Mouse (Mus musculus): ENCODE measurements around the gene Far2. TPM values are rescaled to one million over a fixed set of nuclear protein-coding genes. Genes with fewer than 3 reads are reported as not detected.
"Not testable (repeated sequence)": the region's sequence is repeated elsewhere in the genome, so short reads cannot be mapped to it uniquely, and the experiment has no call there.

Gene Far2
- polyA plus RNA-seq, 1 experiment: 16.8 TPM

- Histone ChIP-seq H3K4me3 (replicated peaks; ENCODE audit: insufficient read depth, low read depth, low read length) (no peak overlapping the region), H3K4me1 (ENCODE audit: control insufficient read depth, insufficient read depth, low read length) (no peaks in the 10 kb centered on the region), H3K27me3 (ENCODE audit: control insufficient read depth, insufficient read depth, low read length) (no peaks in the 10 kb centered on the region), H3K27ac (ENCODE audit: insufficient read depth, low read length) (no peak overlapping the region)
- DNase-seq: no peak
- 39% methylated on average over 9 of the region's 9 CpGs for WGBS
- TF ChIP-seq CTCF (IDR thresholded peaks at IDR 0.05; ENCODE audit: borderline replicate concordance, insufficient read depth, low read depth, low read length) (no peak), POLR2A (IDR thresholded peaks at IDR 0.05; ENCODE audit: borderline replicate concordance, insufficient read depth, low read length) (no peak)
Observed at GRCm38 (mm10) chr6:148104212-148104611, 57.2 kb downstream of the Far2 start.

GRCm38 (mm10) chr6:148105722-148106268 lies 58.7 kb downstream of the Far2 start:
- 62% methylated on average over 9 of the region's 9 CpGs for WGBS
- Histone ChIP-seq H3K27ac (ENCODE audit: insufficient read depth, low read length) (no peak overlapping the region), H3K4me3 (replicated peaks; ENCODE audit: insufficient read depth, low read depth, low read length) (no peak overlapping the region), H3K4me1 (ENCODE audit: control insufficient read depth, insufficient read depth, low read length) (no peaks in the 10 kb centered on the region), H3K27me3 (ENCODE audit: control insufficient read depth, insufficient read depth, low read length) (no peaks in the 10 kb centered on the region)
- TF ChIP-seq CTCF (IDR thresholded peaks at IDR 0.05; ENCODE audit: borderline replicate concordance, insufficient read depth, low read depth, low read length) (no peak), POLR2A (IDR thresholded peaks at IDR 0.05; ENCODE audit: borderline replicate concordance, insufficient read depth, low read length) (no peak)
- DNase-seq: no peak

GRCm38 (mm10) chr6:148108741-148109472 lies 61.8 kb downstream of the Far2 start:
- H3K4me1 ChIP-seq (ENCODE audit: control insufficient read depth, insufficient read depth, low read length): no peaks in the 10 kb centered on the region
- H3K27ac ChIP-seq (ENCODE audit: insufficient read depth, low read length): no peak overlapping the region
- TF ChIP-seq POLR2A (IDR thresholded peaks at IDR 0.05; ENCODE audit: borderline replicate concordance, insufficient read depth, low read length): no peak
- TF ChIP-seq CTCF (IDR thresholded peaks at IDR 0.05; ENCODE audit: borderline replicate concordance, insufficient read depth, low read depth, low read length): no peak
- DNase-seq: no peak
- no peak overlapping the region for H3K4me3 ChIP-seq (replicated peaks; ENCODE audit: insufficient read depth, low read depth, low read length)
- WGBS: 57% methylated on average over 8 of the region's 8 CpGs
- no peaks in the 10 kb centered on the region for H3K27me3 ChIP-seq (ENCODE audit: control insufficient read depth, insufficient read depth, low read length)

GRCm38 (mm10) chr6:148110996-148111633 lies 64.1 kb downstream of the Far2 start:
- TF ChIP-seq CTCF (IDR thresholded peaks at IDR 0.05; ENCODE audit: borderline replicate concordance, insufficient read depth, low read depth, low read length) (no peak), POLR2A (IDR thresholded peaks at IDR 0.05; ENCODE audit: borderline replicate concordance, insufficient read depth, low read length) (no peak)
- H3K4me1 ChIP-seq (ENCODE audit: control insufficient read depth, insufficient read depth, low read length): no peaks in the 10 kb centered on the region
- no peak overlapping the region for H3K4me3 ChIP-seq (replicated peaks; ENCODE audit: insufficient read depth, low read depth, low read length)
- DNase-seq: no peak
- no peak overlapping the region for H3K27ac ChIP-seq (ENCODE audit: insufficient read depth, low read length)
- WGBS: 82% methylated on average over 2 of the region's 2 CpGs
- H3K27me3 ChIP-seq (ENCODE audit: control insufficient read depth, insufficient read depth, low read length): no peaks in the 10 kb centered on the region

- TF ChIP-seq CTCF (IDR thresholded peaks at IDR 0.05; ENCODE audit: borderline replicate concordance, insufficient read depth, low read depth, low read length): no peak
- TF ChIP-seq POLR2A (IDR thresholded peaks at IDR 0.05; ENCODE audit: borderline replicate concordance, insufficient read depth, low read length): no peak
- DNase-seq: no peak
- WGBS: 69% methylated on average over 5 of the region's 5 CpGs
- Histone ChIP-seq H3K4me1 (ENCODE audit: control insufficient read depth, insufficient read depth, low read length) (no peaks in the 10 kb centered on the region), H3K27ac (ENCODE audit: insufficient read depth, low read length) (no peak overlapping the region), H3K27me3 (ENCODE audit: control insufficient read depth, insufficient read depth, low read length) (no peaks in the 10 kb centered on the region), H3K4me3 (replicated peaks; ENCODE audit: insufficient read depth, low read depth, low read length) (no peak overlapping the region)
Observed at GRCm38 (mm10) chr6:148116371-148116770, 69.3 kb downstream of the Far2 start.

DNA sequence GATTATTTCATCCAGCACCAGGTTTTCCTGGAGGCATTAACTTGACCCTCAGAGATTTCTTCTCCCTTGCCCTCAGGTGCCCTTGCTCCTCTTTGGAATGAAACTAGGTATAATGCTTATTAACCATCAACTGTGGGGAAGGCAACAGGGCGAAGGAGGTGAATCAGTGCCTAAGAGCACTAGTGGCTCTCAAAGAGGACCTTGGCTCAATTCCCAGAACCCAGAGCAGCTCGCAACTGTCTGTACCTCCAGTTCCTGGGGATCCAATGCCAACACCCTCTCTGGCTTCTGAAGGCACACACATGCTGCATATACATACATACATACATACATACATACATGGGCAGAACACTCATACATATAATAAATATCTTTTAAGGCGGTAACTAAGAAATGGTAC lies 69.8 kb downstream of the Far2 start:
- no peaks in the 10 kb centered on the region for H3K27me3 ChIP-seq (ENCODE audit: control insufficient read depth, insufficient read depth, low read length)
- no peaks in the 10 kb centered on the region for H3K4me1 ChIP-seq (ENCODE audit: control insufficient read depth, insufficient read depth, low read length)
- DNase-seq: no peak
- WGBS: 50% methylated on average over 3 of the region's 3 CpGs
- no peak overlapping the region for H3K4me3 ChIP-seq (replicated peaks; ENCODE audit: insufficient read depth, low read depth, low read length)
- H3K27ac ChIP-seq (ENCODE audit: insufficient read depth, low read length): no peak overlapping the region
- no peak for TF ChIP-seq POLR2A (IDR thresholded peaks at IDR 0.05; ENCODE audit: borderline replicate concordance, insufficient read depth, low read length)
- no peak for TF ChIP-seq CTCF (IDR thresholded peaks at IDR 0.05; ENCODE audit: borderline replicate concordance, insufficient read depth, low read depth, low read length)

DNA sequence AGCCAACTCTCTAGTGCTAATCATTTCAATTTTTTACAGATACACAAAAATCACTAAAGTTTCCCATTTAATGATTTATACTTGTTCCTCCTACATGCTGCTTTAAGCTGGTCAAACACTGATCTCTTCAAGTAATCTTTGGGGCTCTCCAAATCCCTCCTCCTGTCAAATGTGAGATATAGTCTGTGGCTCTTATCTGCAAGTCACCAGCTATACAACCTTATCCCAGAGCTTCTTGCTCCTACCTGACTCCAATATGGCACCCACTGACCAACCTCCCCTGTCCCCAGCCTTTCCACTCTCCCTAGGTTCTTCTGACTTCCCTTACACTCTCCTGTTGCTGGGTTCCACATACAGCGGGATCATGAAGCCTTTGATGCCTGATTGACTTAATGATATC lies 70.6 kb downstream of the Far2 start:
- H3K4me3 ChIP-seq (replicated peaks; ENCODE audit: insufficient read depth, low read depth, low read length): no peak overlapping the region
- H3K27ac ChIP-seq (ENCODE audit: insufficient read depth, low read length): no peak overlapping the region
- TF ChIP-seq CTCF (IDR thresholded peaks at IDR 0.05; ENCODE audit: borderline replicate concordance, insufficient read depth, low read depth, low read length) (no peak), POLR2A (IDR thresholded peaks at IDR 0.05; ENCODE audit: borderline replicate concordance, insufficient read depth, low read length) (no peak)
- 97% methylated on average over 1 of the region's 1 CpGs for WGBS
- no peak for DNase-seq
- H3K27me3 ChIP-seq (ENCODE audit: control insufficient read depth, insufficient read depth, low read length): no peaks in the 10 kb centered on the region
- no peaks in the 10 kb centered on the region for H3K4me1 ChIP-seq (ENCODE audit: control insufficient read depth, insufficient read depth, low read length)

- Histone ChIP-seq H3K27me3 (ENCODE audit: control insufficient read depth, insufficient read depth, low read length) (no peaks in the 10 kb centered on the region), H3K4me1 (ENCODE audit: control insufficient read depth, insufficient read depth, low read length) (no peaks in the 10 kb centered on the region), H3K4me3 (replicated peaks; ENCODE audit: insufficient read depth, low read depth, low read length) (no peak overlapping the region), H3K27ac (ENCODE audit: insufficient read depth, low read length) (no peak overlapping the region)
- no peak for DNase-seq
- 88% methylated on average over 1 of the region's 1 CpGs for WGBS
- TF ChIP-seq CTCF (IDR thresholded peaks at IDR 0.05; ENCODE audit: borderline replicate concordance, insufficient read depth, low read depth, low read length) (no peak), POLR2A (IDR thresholded peaks at IDR 0.05; ENCODE audit: borderline replicate concordance, insufficient read depth, low read length) (no peak)
Observed at GRCm38 (mm10) chr6:148120703-148121102, 73.6 kb downstream of the Far2 start.

DNA sequence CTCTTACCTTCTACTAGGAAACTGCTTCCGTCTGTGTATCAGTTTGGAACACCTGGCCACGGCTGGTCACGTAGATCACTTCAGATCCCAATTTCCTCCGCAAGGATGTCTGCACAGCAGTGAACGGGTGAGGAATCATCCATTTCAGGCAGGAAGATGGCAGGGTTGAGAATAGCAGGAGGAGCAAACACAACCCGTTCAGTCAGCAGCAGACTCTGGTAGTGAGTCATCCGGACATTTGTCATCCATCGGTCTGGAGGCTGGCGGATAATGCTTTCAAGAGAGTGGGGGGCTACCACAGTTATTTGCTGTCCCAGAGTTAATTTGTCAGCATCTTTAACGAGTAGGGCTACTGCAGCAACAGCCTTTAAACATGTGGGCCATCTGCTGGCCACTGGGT lies 79.8 kb downstream of the Far2 start:
- not testable (repeated sequence) for H3K4me1 ChIP-seq (ENCODE audit: control insufficient read depth, insufficient read depth, low read length); H3K4me3 ChIP-seq (replicated peaks; ENCODE audit: insufficient read depth, low read depth, low read length); H3K27me3 ChIP-seq (ENCODE audit: control insufficient read depth, insufficient read depth, low read length); H3K27ac ChIP-seq (ENCODE audit: insufficient read depth, low read length); DNase-seq
- 82% methylated on average over 10 of the region's 10 CpGs for WGBS
